Mouse (Mus musculus) urinary bladder, adult 2 months (tissue): Measurements from ENCODE around the gene Akr1e1. TPM values are rescaled to one million over a fixed set of nuclear protein-coding genes. Genes with fewer than 3 reads are reported as not detected.
A peak's percentile ranks its signal among the peaks of the same experiment; 100 is the strongest.
"Not testable (repeated sequence)": the region's sequence is repeated elsewhere in the genome, so short reads cannot be mapped to it uniquely, and the experiment has no call there.

Source experiments
- DNase-seq: peaks from one replicate; pipeline ENCODE4 v3.0.0; 2022; ENCODE audit warnings: low spot score
- polyA plus RNA-seq: library from polyadenylated mRNA; depleted of rRNA; stranded (reverse); fragments of >200 nt; gene quantifications from 2 replicates; pipeline ENCODE4 v1.2.3, GENCODE M21; 2012; rRNA removed

The Akr1e1 gene
- polyA plus RNA-seq: 29.6 and 34.0 TPM in 2 replicates

- DNase-seq: peak; percentile 71
These were observed at the start of gene Akr1e1 for GRCm38 (mm10) chr13:4608961-4609409. Akr1e1 (minus strand) TSS chr13:4609174.

GRCm38 (mm10) chr13:4658346-4658745, 49.4 kb upstream of the Akr1e1 start:
- DNase-seq: no peak

GRCm38 (mm10) chr13:4656277-4657146, 47.5 kb upstream of the Akr1e1 start:
- DNase-seq: no peak

- no peak for DNase-seq
These were observed 41.2 kb upstream of the Akr1e1 start for GRCm38 (mm10) chr13:4650190-4650589.

GRCm38 (mm10) chr13:4645248-4645647, 36.3 kb upstream of the Akr1e1 start:
- no peak for DNase-seq

GRCm38 (mm10) chr13:4610902-4611301, 1.9 kb upstream of the Akr1e1 start:
- DNase-seq: no peak

GRCm38 (mm10) chr13:4608530-4608929, 444 bp downstream of the Akr1e1 start:
- DNase-seq: no peak

- no peak for DNase-seq
These were observed 2.2 kb downstream of the Akr1e1 start for GRCm38 (mm10) chr13:4606821-4607220.

- DNase-seq: not testable (repeated sequence)
These were observed 5.5 kb downstream of the Akr1e1 start for GRCm38 (mm10) chr13:4603431-4603830.

GRCm38 (mm10) chr13:4576921-4577320, 32.1 kb downstream of the Akr1e1 start:
- no peak for DNase-seq

- DNase-seq: no peak
These were observed 35.1 kb downstream of the Akr1e1 start, which contains the start of gene Akr1c21 for GRCm38 (mm10) chr13:4573871-4574270. Akr1c21 (plus strand) TSS chr13:4574075.

- DNase-seq: no peak
These were observed 43.0 kb downstream of the Akr1e1 start for GRCm38 (mm10) chr13:4565996-4566395.

GRCm38 (mm10) chr13:4560500-4560899, 48.5 kb downstream of the Akr1e1 start:
- DNase-seq: no peak

GRCm38 (mm10) chr13:4559143-4559542, 49.8 kb downstream of the Akr1e1 start:
- no peak for DNase-seq

Other genes starting within 250 kb of the Akr1e1 start
- gene Akr1c6, start 174.9 kb downstream of the Akr1e1 start, polyA plus RNA-seq: not detected in 2 replicates
- gene Akr1c20, start 85.8 kb downstream of the Akr1e1 start, polyA plus RNA-seq: not detected in 2 replicates
- gene Akr1c21, start 35.1 kb downstream of the Akr1e1 start, polyA plus RNA-seq: not detected in 2 replicates